Mouse (Mus musculus) midbrain, embryonic 15.5 days (tissue): ENCODE results near the gene Sorcs3. TPM values are rescaled to one million over a fixed set of nuclear protein-coding genes. Genes with fewer than 3 reads are reported as not detected.

Experiments used
- ATAC-seq: fragments of 200-750 bp; cut with Nextera tagmentation; replicated peaks from 2 replicates; pipeline ENCODE4 v1.8.0; 2017; ENCODE audit warnings: moderate TSS enrichment
- H3K27ac ChIP-seq: fragments of 300-500 bp; sonication (generic); 2 replicates; pipeline ENCODE4 v1.5.1; 2015; ENCODE audit warnings: mild to moderate bottlenecking, inconsistent platforms
- H3K27me3 ChIP-seq: fragments of 300-500 bp; sonication (generic); replicated peaks from 2 replicates; pipeline ENCODE4 v1.6.1; 2015; ENCODE audit warnings: inconsistent platforms
- H3K36me3 ChIP-seq: fragments of 300-500 bp; sonication (generic); replicated peaks from 2 replicates; pipeline ENCODE4 v1.6.1; 2015; ENCODE audit warnings: inconsistent platforms
- H3K4me1 ChIP-seq: fragments of 300-500 bp; sonication (generic); 2 replicates; pipeline ENCODE4 v1.6.1; 2015; ENCODE audit warnings: inconsistent platforms
- H3K4me2 ChIP-seq: fragments of 300-500 bp; sonication (generic); 2 replicates; pipeline ENCODE4 v1.6.1; 2015; ENCODE audit warnings: inconsistent platforms, mild to moderate bottlenecking, moderate library complexity
- H3K4me3 ChIP-seq: fragments of 300-500 bp; sonication (generic); 2 replicates; pipeline ENCODE4 v1.5.1; 2015; ENCODE audit warnings: mild to moderate bottlenecking, inconsistent platforms
- H3K9ac ChIP-seq: fragments of 300-500 bp; sonication (generic); 2 replicates; pipeline ENCODE4 v1.6.1; 2015; ENCODE audit warnings: mild to moderate bottlenecking, inconsistent platforms
- H3K9me3 ChIP-seq: fragments of 300-500 bp; sonication (generic); 2 replicates; pipeline ENCODE4 v1.6.1; 2016; ENCODE audit warnings: inconsistent platforms
- WGBS: fragments of 180-500 bp; shearing (Covaris S2); methylation state at CpG from one replicate; pipeline ENCODE4 v1.1.7; 2015; ENCODE audit warnings: mixed read lengths; 5-methylcytosine and 5-hydroxymethylcytosine counted together
- polyA plus RNA-seq: library from polyadenylated mRNA; unstranded; fragments of >200 nt; fragmentation: Nextera tagmentation; extraction: Ambion mirVana; gene quantifications from 2 replicates; pipeline ENCODE4 v1.2.1, GENCODE M21; 2015

Sorcs3 gene
- polyA plus RNA-seq, 1 experiment from 2014 or later = 19.1 TPM

- H3K36me3 ChIP-seq = no peaks in the 10 kb centered on the region
- peaks cover 20% of the 10 kb centered on the region for H3K4me1 ChIP-seq
- H3K4me2 ChIP-seq = peak overlapping the region; percentile 32
- no peak overlapping the region for H3K4me3 ChIP-seq
- WGBS = 14% methylated on average over 14 of the region's 14 CpGs
- no peak overlapping the region for H3K9ac ChIP-seq
- no peaks in the 10 kb centered on the region for H3K27me3 ChIP-seq
- H3K9me3 ChIP-seq = no peaks in the 10 kb centered on the region
- H3K27ac ChIP-seq = peak overlapping the region; percentile 51; the same call in 1 of the 2 replicates
- ATAC-seq = peak; percentile 65
Observed at GRCm38 (mm10) chr19:48300440-48301231, 94.8 kb downstream of the Sorcs3 start.

DNA sequence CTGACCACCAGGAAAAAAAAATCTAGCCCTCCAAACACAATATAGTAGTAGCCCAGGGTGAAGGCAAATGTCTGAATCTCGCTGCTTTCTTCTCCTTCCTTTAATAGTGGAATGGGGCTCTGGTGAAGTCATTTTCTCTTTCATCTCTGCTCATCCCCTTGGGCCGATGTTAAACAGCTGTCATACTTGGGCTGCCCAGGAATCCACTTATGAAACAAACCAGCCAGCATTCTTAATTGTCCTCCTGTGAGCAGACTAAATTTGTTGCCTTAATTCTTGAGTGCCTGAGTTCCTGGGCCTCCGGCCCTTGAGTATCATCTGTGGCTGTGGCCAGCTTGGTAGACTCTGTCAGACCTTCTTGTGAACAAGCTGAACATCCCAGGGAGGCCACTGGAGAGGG lies 95.5 kb downstream of the Sorcs3 start:
- WGBS = 20% methylated on average over 3 of the region's 3 CpGs
- H3K27ac ChIP-seq = peak overlapping the region; percentile 51; the same call in 1 of the 2 replicates
- H3K9me3 ChIP-seq = no peaks in the 10 kb centered on the region
- 0 out of 2 replicates have a peak overlapping the region, but pooled peaks have one; percentile 32 for H3K4me2 ChIP-seq
- H3K9ac ChIP-seq = no peak overlapping the region
- no peaks in the 10 kb centered on the region for H3K27me3 ChIP-seq
- no peak overlapping the region for H3K4me3 ChIP-seq
- ATAC-seq = peak; percentile 42; the same call in 1 of the 2 replicates
- no peaks in the 10 kb centered on the region for H3K36me3 ChIP-seq
- H3K4me1 ChIP-seq = peaks cover 20% of the 10 kb centered on the region

DNA sequence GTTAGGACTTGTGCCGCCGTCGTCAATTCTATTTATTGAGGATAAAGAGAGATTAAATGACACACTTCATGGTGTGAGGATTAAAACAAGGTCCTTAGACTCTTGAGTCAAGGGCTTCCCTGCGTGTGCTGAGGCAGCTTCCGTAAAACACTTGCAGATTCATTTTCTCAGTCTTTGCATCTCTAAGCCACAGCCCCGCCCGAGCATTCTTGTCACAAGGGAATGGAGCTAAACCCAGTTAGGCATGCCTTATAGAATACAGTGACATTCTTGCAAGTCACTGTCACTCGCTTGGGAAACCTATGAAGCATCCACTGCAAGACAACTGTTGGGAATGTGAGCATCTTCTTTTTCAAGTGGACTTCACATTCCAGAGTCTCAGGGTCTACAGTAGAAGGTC lies 102.5 kb downstream of the Sorcs3 start:
- Histone ChIP-seq H3K9me3 (no peaks in the 10 kb centered on the region), H3K27me3 (no peaks in the 10 kb centered on the region), H3K4me3 (no peak overlapping the region), H3K36me3 (no peaks in the 10 kb centered on the region), H3K4me2 (no peak overlapping the region), H3K4me1 (peaks cover 4% of the 10 kb centered on the region; the same call in 1 of the 2 replicates), H3K9ac (no peak overlapping the region), H3K27ac (no peak overlapping the region)
- ATAC-seq = no peak
- WGBS = 58% methylated on average over 8 of the region's 8 CpGs

DNA sequence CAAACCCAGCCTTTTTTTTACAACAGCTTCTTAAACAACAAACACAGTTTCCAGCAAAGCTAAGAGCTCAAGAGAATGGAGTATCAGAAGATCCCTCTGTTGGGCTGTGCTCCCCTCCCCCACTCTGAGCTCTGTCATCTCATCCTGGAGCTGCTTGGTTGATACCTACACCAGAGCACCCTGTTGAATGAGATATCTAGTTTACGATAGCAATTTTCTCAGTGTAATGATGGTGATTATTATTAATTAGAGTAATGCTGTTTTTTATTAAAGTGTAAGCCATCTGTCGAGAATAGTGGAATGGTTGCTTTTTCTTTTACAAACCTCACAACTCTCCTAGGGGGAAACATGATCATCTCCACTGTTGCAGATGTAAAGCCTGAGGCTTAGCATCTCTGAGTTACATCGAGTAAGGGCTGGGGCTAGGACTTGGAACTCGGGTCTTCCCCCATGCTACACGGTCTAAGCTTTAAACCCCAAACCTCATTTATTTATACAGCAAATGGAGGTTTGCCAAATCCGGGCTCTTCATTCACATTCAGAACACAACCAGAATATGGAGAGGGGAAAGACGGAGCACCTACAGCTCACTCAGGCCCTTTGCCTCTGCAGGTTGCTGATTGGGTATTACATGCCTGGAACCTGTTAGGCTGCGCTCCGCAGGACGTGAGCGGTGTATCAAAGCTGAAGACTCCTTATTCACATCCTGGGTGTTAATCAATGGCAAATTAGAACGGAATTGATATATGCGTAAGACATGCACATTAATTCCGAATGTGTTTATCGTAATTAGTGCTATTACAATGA lies 103.9 kb downstream of the Sorcs3 start:
- Histone ChIP-seq H3K4me3 (no peak overlapping the region), H3K27ac (no peak overlapping the region), H3K9me3 (no peaks in the 10 kb centered on the region), H3K27me3 (no peaks in the 10 kb centered on the region), H3K4me2 (no peak overlapping the region), H3K4me1 (peaks cover 4% of the 10 kb centered on the region; the same call in 1 of the 2 replicates), H3K9ac (no peak overlapping the region), H3K36me3 (no peaks in the 10 kb centered on the region)
- WGBS = 63% methylated on average over 15 of the region's 15 CpGs
- ATAC-seq = peak; percentile 74

DNA sequence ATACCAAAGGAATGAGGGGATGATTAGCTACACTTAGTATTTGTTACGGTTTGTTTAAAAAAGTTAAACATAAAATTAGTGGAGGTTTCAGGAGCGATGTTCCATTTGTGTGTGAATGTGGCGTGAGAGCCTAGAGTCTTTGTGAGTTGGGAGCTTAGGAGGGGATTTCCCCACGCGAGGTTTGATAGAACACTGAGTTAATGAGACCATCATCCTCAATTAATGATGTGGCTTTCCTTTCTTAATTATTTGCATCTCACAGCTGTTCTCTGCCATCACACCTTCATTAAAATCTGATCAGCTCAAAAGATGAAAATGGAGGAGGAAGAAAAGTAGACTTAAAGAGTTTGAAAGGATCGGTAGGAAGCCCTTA lies 104.5 kb downstream of the Sorcs3 start:
- Histone ChIP-seq H3K36me3 (no peaks in the 10 kb centered on the region), H3K4me2 (no peak overlapping the region), H3K27ac (no peak overlapping the region), H3K27me3 (no peaks in the 10 kb centered on the region), H3K4me1 (peaks cover 4% of the 10 kb centered on the region; the same call in 1 of the 2 replicates), H3K9ac (no peak overlapping the region), H3K4me3 (no peak overlapping the region), H3K9me3 (no peaks in the 10 kb centered on the region)
- 61% methylated on average over 6 of the region's 6 CpGs for WGBS
- no peak for ATAC-seq

DNA sequence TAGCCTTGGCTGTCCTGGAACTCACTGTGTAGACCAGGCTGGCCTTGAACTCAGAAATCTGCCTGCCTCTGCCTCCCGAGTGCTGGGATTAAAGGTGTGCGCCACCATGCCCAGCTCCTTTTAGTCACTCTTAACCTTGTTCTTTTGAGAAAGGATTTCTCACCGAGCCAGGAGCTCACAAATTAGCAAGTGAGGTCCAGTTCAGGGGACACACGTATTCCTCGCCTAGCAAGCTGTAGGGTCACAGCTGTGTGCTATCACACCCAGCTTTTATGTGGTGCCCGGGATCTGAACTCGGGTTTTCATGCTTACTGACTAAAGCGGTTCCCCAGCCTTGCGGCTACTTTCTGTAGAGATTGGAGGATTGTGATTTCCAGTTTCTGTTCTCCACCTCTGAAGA lies 108.0 kb downstream of the Sorcs3 start:
- Histone ChIP-seq H3K4me1 (peaks cover 4% of the 10 kb centered on the region; the same call in 1 of the 2 replicates), H3K9me3 (no peaks in the 10 kb centered on the region), H3K27ac (no peak overlapping the region), H3K36me3 (no peaks in the 10 kb centered on the region), H3K4me2 (no peak overlapping the region), H3K4me3 (no peak overlapping the region), H3K9ac (no peak overlapping the region), H3K27me3 (no peaks in the 10 kb centered on the region)
- 95% methylated on average over 9 of the region's 9 CpGs for WGBS
- ATAC-seq = no peak

- no peak overlapping the region for H3K4me3 ChIP-seq
- no peak overlapping the region for H3K27ac ChIP-seq
- ATAC-seq = no peak
- H3K27me3 ChIP-seq = no peaks in the 10 kb centered on the region
- H3K4me2 ChIP-seq = no peak overlapping the region
- WGBS = 15% methylated on average over 6 of the region's 6 CpGs
- no peaks in the 10 kb centered on the region for H3K36me3 ChIP-seq
- no peak overlapping the region for H3K9ac ChIP-seq
- peaks cover 11% of the 10 kb centered on the region for H3K4me1 ChIP-seq
- no peaks in the 10 kb centered on the region for H3K9me3 ChIP-seq
Observed at GRCm38 (mm10) chr19:48327115-48327514, 121.3 kb downstream of the Sorcs3 start.

- Histone ChIP-seq H3K36me3 (no peaks in the 10 kb centered on the region), H3K9ac (no peak overlapping the region), H3K27me3 (no peaks in the 10 kb centered on the region), H3K4me1 (peaks cover 11% of the 10 kb centered on the region), H3K27ac (no peak overlapping the region), H3K4me3 (no peak overlapping the region), H3K4me2 (no peak overlapping the region), H3K9me3 (no peaks in the 10 kb centered on the region)
- 76% methylated on average over 8 of the region's 8 CpGs for WGBS
- peak; percentile 42; the same call in 1 of the 2 replicates for ATAC-seq
Observed at GRCm38 (mm10) chr19:48328171-48328570, 122.3 kb downstream of the Sorcs3 start.

DNA sequence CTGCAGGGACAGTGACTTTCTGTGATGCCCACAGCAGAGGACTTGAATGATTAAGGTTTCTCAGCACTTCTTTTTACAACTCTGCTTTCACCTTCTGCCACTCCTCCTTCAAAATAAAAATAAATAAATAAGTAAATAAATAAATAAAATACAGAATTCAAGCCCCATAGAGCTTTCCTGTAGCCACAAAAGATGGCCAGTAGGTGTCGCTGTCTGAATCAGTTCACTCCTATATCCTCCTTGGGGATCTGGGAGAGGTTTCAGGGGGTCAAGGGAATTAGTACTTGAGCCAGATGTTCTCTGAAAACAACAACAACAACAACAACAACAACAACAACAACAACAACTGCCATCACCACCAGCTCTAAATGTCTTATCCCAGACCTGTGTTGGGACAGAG lies 125.8 kb downstream of the Sorcs3 start:
- Histone ChIP-seq H3K4me3 (no peak overlapping the region), H3K27ac (no peak overlapping the region), H3K4me2 (no peak overlapping the region), H3K9me3 (no peaks in the 10 kb centered on the region), H3K36me3 (no peaks in the 10 kb centered on the region), H3K4me1 (peaks cover 11% of the 10 kb centered on the region), H3K27me3 (no peaks in the 10 kb centered on the region), H3K9ac (no peak overlapping the region)
- ATAC-seq = no peak
- WGBS = 10% methylated on average over 1 of the region's 1 CpGs

GRCm38 (mm10) chr19:48333085-48333484 lies 127.3 kb downstream of the Sorcs3 start:
- H3K27me3 ChIP-seq = no peaks in the 10 kb centered on the region
- no peak overlapping the region for H3K4me2 ChIP-seq
- WGBS = 80% methylated on average over 2 of the region's 2 CpGs
- no peak overlapping the region for H3K27ac ChIP-seq
- no peak for ATAC-seq
- no peaks in the 10 kb centered on the region for H3K4me1 ChIP-seq
- H3K9me3 ChIP-seq = no peaks in the 10 kb centered on the region
- H3K36me3 ChIP-seq = no peaks in the 10 kb centered on the region
- H3K9ac ChIP-seq = no peak overlapping the region
- no peak overlapping the region for H3K4me3 ChIP-seq

- 73% methylated on average over 6 of the region's 6 CpGs for WGBS
- no peak overlapping the region for H3K27ac ChIP-seq
Observed at GRCm38 (mm10) chr19:48337461-48337860, 131.6 kb downstream of the Sorcs3 start.

GRCm38 (mm10) chr19:48338098-48338497 lies 132.3 kb downstream of the Sorcs3 start:
- ATAC-seq = no peak

More at GRCm38 (mm10) chr19:48337461-48337860, 131.6 kb downstream of the Sorcs3 start:
- no peak overlapping the region for H3K4me3 ChIP-seq
- ATAC-seq = no peak
- H3K4me1 ChIP-seq = no peaks in the 10 kb centered on the region
- no peak overlapping the region for H3K9ac ChIP-seq
- H3K27me3 ChIP-seq = no peaks in the 10 kb centered on the region
- no peak overlapping the region for H3K4me2 ChIP-seq
- no peaks in the 10 kb centered on the region for H3K9me3 ChIP-seq
- H3K36me3 ChIP-seq = no peaks in the 10 kb centered on the region

More at GRCm38 (mm10) chr19:48338098-48338497, 132.3 kb downstream of the Sorcs3 start:
- Histone ChIP-seq H3K27me3 (no peaks in the 10 kb centered on the region), H3K4me1 (no peaks in the 10 kb centered on the region), H3K9me3 (no peaks in the 10 kb centered on the region), H3K4me3 (no peak overlapping the region), H3K4me2 (no peak overlapping the region), H3K27ac (no peak overlapping the region), H3K9ac (no peak overlapping the region), H3K36me3 (no peaks in the 10 kb centered on the region)
- WGBS = 92% methylated on average over 5 of the region's 5 CpGs
